Mouse (Mus musculus) liver, adult 2 months (tissue): Measurements from ENCODE around the gene Nfkbie.

Experiments
- CTCF ChIP-seq: fragments of 200-500 bp; IDR thresholded peaks from 2 replicates; pipeline ENCODE4 v1.5.1; 2011; ENCODE audit warnings: low read depth, low read length, control low read depth
- POLR2A ChIP-seq: fragments of 200-500 bp; IDR thresholded peaks from 2 replicates; pipeline ENCODE4 v1.6.1; 2011; ENCODE audit warnings: low read length, control low read depth; ENCODE audit not compliant: insufficient read depth; ENCODE audit errors: extremely low read depth

GRCm38 (mm10) chr17:45572103-45573086, 16.9 kb downstream of the Nfkbie start:
- TF ChIP-seq CTCF (no peak), POLR2A (no peak)
